ENCODE assay signal across 27 mouse cellular contexts in the genomic region with DNA sequence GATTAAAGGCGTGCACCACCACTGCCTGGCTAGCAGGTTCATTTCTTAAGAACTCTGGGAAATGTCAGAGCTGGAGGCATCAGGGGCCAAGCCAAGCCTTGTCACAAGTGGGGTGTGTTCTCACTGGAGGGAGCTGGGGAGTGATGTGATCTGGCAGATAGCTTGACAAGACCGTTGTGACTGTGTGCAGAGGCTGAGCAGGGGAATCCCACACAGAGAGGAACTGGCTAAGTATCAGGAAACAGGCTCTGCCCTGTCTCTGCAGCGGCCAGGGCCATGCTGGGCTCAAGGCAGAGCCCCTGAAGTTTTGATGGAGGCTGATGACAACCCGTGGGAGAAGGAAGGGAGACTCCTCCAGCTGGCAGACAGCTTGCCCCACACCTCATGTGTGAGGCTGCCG. TPM values are rescaled to one million over a fixed set of nuclear protein-coding genes. Genes with fewer than 3 reads are reported as not detected.
DNase-seq lines count a peak whose midpoint lies in the region; TF ChIP-seq lines count a peak whose summit lies in the region.
"Had no signal": no experiment of that assay in that cellular context is flagged by ENCODE, and none has a peak within 500 bp of the region (broad histone marks: within the 10 kb centered on the region; RNA-seq: fewer than 3 reads in every experiment).

No protein-coding gene starts in this region.

- no peaks in the 10 kb centered on the region for H3K36me3 ChIP-seq in MEL (ENCODE audit: control insufficient read depth in 1 of 2, insufficient read depth in 2 of 2, low read length in 2 of 2)
- H3K36me3 ChIP-seq: limb, embryonic 12.5 days; liver, embryonic 15.5 days; lung, embryonic 15.5 days; neural tube, embryonic 12.5 days had no signal

- no peak for TF ChIP-seq RAD21 in MEL (IDR thresholded peaks at IDR 0.05; ENCODE audit: low read depth, low read length)

- no peak overlapping the region for H3K27ac ChIP-seq in MEL (ENCODE audit: control insufficient read depth, low read depth, low read length)
- H3K27ac ChIP-seq: forebrain, embryonic 13.5 days; limb, embryonic 12.5 days; liver, embryonic 15.5 days; lung, embryonic 15.5 days; macrophage; neural tube, embryonic 12.5 days had no signal

- no peaks in the 10 kb centered on the region for H3K9me3 ChIP-seq in MEL (replicated peaks; ENCODE audit: insufficient read depth, low read length)
- H3K9me3 ChIP-seq: forebrain, embryonic 13.5 days; limb, embryonic 12.5 days; liver, embryonic 15.5 days; lung, embryonic 15.5 days; neural tube, embryonic 12.5 days had no signal

- peak; percentile 86 for DNase-seq in heart, adult 11 months
- DNase-seq in heart, postnatal 25 days (ENCODE audit: low spot score): no peak
- DNase-seq in left cerebral cortex, postnatal 4 days: peak; percentile 51
- no peak for DNase-seq in left cerebral cortex, adult 11 months (ENCODE audit: low spot score)
- DNase-seq in 416B (ENCODE audit: low read depth) (peak; percentile 12), MEL (ENCODE audit: low read depth, low spot score) (peak; percentile 17)
- no peak for DNase-seq in right cerebral cortex, postnatal 10 days (ENCODE audit: low spot score in 2 of 2)
- no peak for DNase-seq in ovary, postnatal 10 days (ENCODE audit: low spot score)
- DNase-seq: adrenal gland, postnatal 25 days; cerebellum, adult 9-11 months; gastrocnemius, postnatal 10 days; heart, postnatal 14 days; kidney, adult 9 months; kidney, postnatal 10 days; thymus, adult 2 months; thymus, postnatal 36 days had no signal

- no peaks in the 10 kb centered on the region for H3K79me2 ChIP-seq in MEL (ENCODE audit: control insufficient read depth, insufficient read depth, low read length, poor library complexity)

- no peak for TF ChIP-seq EP300 in MEL (IDR thresholded peaks at IDR 0.05; ENCODE audit: low read depth in 1 of 2, low read length in 2 of 2)

- intact Hi-C loops in heart, postnatal 25 days (cut with DNase I): no loop called here
- intact Hi-C loops in left cerebral cortex, postnatal 4 days (cut with DNase I): no loop called here

- H3K27me3 ChIP-seq in MEL (ENCODE audit: control insufficient read depth in 1 of 2, insufficient read depth in 2 of 2, low read length in 2 of 2): no peaks in the 10 kb centered on the region
- H3K27me3 ChIP-seq: forebrain, embryonic 13.5 days; liver, embryonic 15.5 days; lung, embryonic 15.5 days; neural tube, embryonic 12.5 days had no signal

- no peak for TF ChIP-seq POLR2A in MEL (IDR thresholded peaks at IDR 0.05; ENCODE audit: control insufficient read depth in 1 of 2, insufficient read depth in 1 of 2, low read depth in 1 of 2, low read length in 2 of 2, poor library complexity in 1 of 2)

- no peak for TF ChIP-seq CTCF in MEL (IDR thresholded peaks at IDR 0.05 in 2 of 3, conservative IDR thresholded peaks at IDR 0.05 in 1 of 3; ENCODE audit: control insufficient read depth in 1 of 3, insufficient read depth in 1 of 3, low read depth in 2 of 3, low read length in 3 of 3, poor library complexity in 1 of 3, severe bottlenecking in 1 of 3)

- H3K4me1 ChIP-seq in MEL (ENCODE audit: control insufficient read depth in 1 of 2, insufficient read depth in 2 of 2, low read length in 2 of 2): no peaks in the 10 kb centered on the region
- H3K4me1 ChIP-seq: limb, embryonic 12.5 days; liver, embryonic 15.5 days; lung, embryonic 15.5 days had no signal

- H3K9ac ChIP-seq in MEL (ENCODE audit: control insufficient read depth, low read depth, low read length, poor library complexity, severe bottlenecking): no peak overlapping the region
- H3K9ac ChIP-seq: forebrain, embryonic 13.5 days; limb, embryonic 12.5 days; liver, embryonic 15.5 days; lung, embryonic 15.5 days; neural tube, embryonic 12.5 days had no signal

- H3K4me3 ChIP-seq in MEL (ENCODE audit: control insufficient read depth in 1 of 2, insufficient read depth in 1 of 2, low read depth in 2 of 2, low read length in 2 of 2): no peak overlapping the region
- H3K4me3 ChIP-seq: erythroblast, embryonic 14.5 days; forebrain, embryonic 13.5 days; limb, embryonic 12.5 days; liver, embryonic 15.5 days; lung, embryonic 15.5 days; myocyte; neural tube, embryonic 12.5 days had no signal

TF ChIP-seq in MEL, 35 proteins besides CTCF, POLR2A, EP300 and RAD21:
- no peak for TF ChIP-seq USF2 (IDR thresholded peaks at IDR 0.05; ENCODE audit: borderline replicate concordance in 1 of 2, insufficient read depth in 1 of 2, low read depth in 1 of 2, low read length in 2 of 2)
- TF ChIP-seq RCOR1 (IDR thresholded peaks at IDR 0.05; ENCODE audit: low read depth, low read length): no peak
- TF ChIP-seq SMC3 (IDR thresholded peaks at IDR 0.05; ENCODE audit: low read depth, low read length): no peak
- TF ChIP-seq ETS1 (IDR thresholded peaks at IDR 0.05; ENCODE audit: low read depth, low read length): no peak
- TF ChIP-seq MAZ (IDR thresholded peaks at IDR 0.05; ENCODE audit: low read depth, low read length): no peak
- TF ChIP-seq USF1 (IDR thresholded peaks at IDR 0.05; ENCODE audit: low read depth, low read length): no peak
- no peak for TF ChIP-seq ZC3H11A (IDR thresholded peaks at IDR 0.05; ENCODE audit: low read depth, low read length)
- no peak for TF ChIP-seq ZNF384 (IDR thresholded peaks at IDR 0.05; ENCODE audit: low read depth, low read length)

RNA-seq across cellular contexts. Expression of a gene that starts 11.8 kb away (rescaled TPM):
- total RNA-seq in heart, postnatal 25 days (2021): under 1 TPM in 1 of 2 experiments, not detected in 1; 0.16 TPM
- total RNA-seq in left cerebral cortex, postnatal 4 days (2021): 100 to 1,000 TPM; 184 to 207 TPM
- total RNA-seq in MEL (2012; rRNA removed): not detected in 2 replicates
- not detected for polyA plus RNA-seq in MEL (2012; ENCODE audit: insufficient read depth in 1 of 2, insufficient read length in 2 of 2, low read depth in 1 of 2, low replicate concordance in 2 of 2, missing spikeins in 1 of 2)
- total RNA-seq: common myeloid progenitor, adult 5-6 weeks; liver, adult 2 months; megakaryocyte-erythroid progenitor cell, adult 5-6 weeks had no signal
- polyA plus RNA-seq: erythroblast, embryonic 14.5 days; liver, adult 2 months; macrophage had no signal

Comparison
In these comparisons a context has a peak if more than half of its experiments do, and no peak if none do; other contexts are left out.
1. DNase-seq: peak in heart, adult 11 months (single experiment), left cerebral cortex, postnatal 4 days (single experiment), 416B (single experiment) and MEL (single experiment); none in heart, postnatal 25 days (single experiment), left cerebral cortex, adult 11 months (single experiment), right cerebral cortex, postnatal 10 days (0 of 2) and ovary, postnatal 10 days (single experiment).
2. RNA of a gene that starts 11.8 kb away (total RNA-seq): 184 to 207 TPM in left cerebral cortex, postnatal 4 days; 0.16 TPM in heart, postnatal 25 days and not detected in MEL; every median in the first group is over 100 times any median in the second.